Mouse (Mus musculus) small intestine, adult 2 months (tissue): ENCODE results near the gene Dock4. TPM values are rescaled to one million over a fixed set of nuclear protein-coding genes. Genes with fewer than 3 reads are reported as not detected.

Experiments
- H3K27ac ChIP-seq: fragments of 200-500 bp; 2 replicates; pipeline ENCODE4 v1.5.1; 2012; ENCODE audit warnings: low read depth, low read length, control low read depth, inconsistent platforms; ENCODE audit not compliant: insufficient read depth
- H3K27me3 ChIP-seq: fragments of 200-500 bp; 2 replicates; pipeline ENCODE4 v1.6.1; 2012; ENCODE audit warnings: mild to moderate bottlenecking, moderate library complexity, low read length, inconsistent platforms; ENCODE audit not compliant: control insufficient read depth, insufficient read depth
- H3K36me3 ChIP-seq: fragments of 200-500 bp; 2 replicates; pipeline ENCODE4 v1.6.1; 2012; ENCODE audit warnings: mild to moderate bottlenecking, low read length, control low read depth, inconsistent platforms; ENCODE audit not compliant: control insufficient read depth, insufficient read depth
- H3K4me1 ChIP-seq: fragments of 200-500 bp; 2 replicates; pipeline ENCODE4 v1.6.1; 2012; ENCODE audit warnings: low read length, inconsistent platforms, mixed read lengths; ENCODE audit not compliant: control insufficient read depth, insufficient read depth, insufficient read length
- H3K4me3 ChIP-seq: fragments of 200-500 bp; 2 replicates; pipeline ENCODE4 v1.5.1; 2012; ENCODE audit warnings: low read depth, mild to moderate bottlenecking, control low read depth, inconsistent platforms, low read length, moderate library complexity
- CTCF ChIP-seq: fragments of 200-500 bp; IDR thresholded peaks from 2 replicates; pipeline ENCODE4 v1.5.1; 2012; ENCODE audit warnings: low read depth, mild to moderate bottlenecking, control low read depth, inconsistent platforms, low read length, moderate library complexity, mixed read lengths; ENCODE audit not compliant: insufficient replicate concordance, insufficient read length; ENCODE audit errors: extremely low read depth
- POLR2A ChIP-seq: fragments of 200-500 bp; IDR thresholded peaks from 2 replicates; pipeline ENCODE4 v1.6.1; 2012; ENCODE audit warnings: low read depth, mild to moderate bottlenecking, control low read depth, inconsistent platforms, low read length, moderate library complexity
- WGBS: fragments of 180-500 bp; shearing (Covaris S2); methylation state at CpG from one replicate; pipeline ENCODE4 v1.1.7; 2018; 5-methylcytosine and 5-hydroxymethylcytosine counted together
- polyA plus RNA-seq: library from polyadenylated mRNA; depleted of rRNA; stranded (reverse); fragments of >200 nt; gene quantifications from 2 replicates; pipeline ENCODE4 v1.2.3, GENCODE M21; 2012

The Dock4 gene
- polyA plus RNA-seq, 1 experiment, result 0.94 TPM

- Histone ChIP-seq H3K4me3 (no peak overlapping the region), H3K27ac (no peak overlapping the region), H3K27me3 (no peaks in the 10 kb centered on the region), H3K4me1 (peaks cover 3% of the 10 kb centered on the region; the same call in 1 of the 2 replicates), H3K36me3 (no peaks in the 10 kb centered on the region)
- TF ChIP-seq POLR2A (no peak), CTCF (no peak)
- 76% methylated on average over 8 of the region's 8 CpGs for WGBS
Measured at GRCm38 (mm10) chr12:40511643-40512369, 66.1 kb downstream of the Dock4 start.

GRCm38 (mm10) chr12:40512370-40512693, 66.6 kb downstream of the Dock4 start:
- Histone ChIP-seq H3K36me3 (no peaks in the 10 kb centered on the region), H3K27ac (no peak overlapping the region), H3K27me3 (no peaks in the 10 kb centered on the region), H3K4me3 (no peak overlapping the region), H3K4me1 (peaks cover 3% of the 10 kb centered on the region; the same call in 1 of the 2 replicates)
- no peak for TF ChIP-seq POLR2A
- WGBS, result 99% methylated on average over 2 of the region's 2 CpGs

- H3K27ac ChIP-seq, result no peak overlapping the region
- peaks cover 3% of the 10 kb centered on the region; the same call in 1 of the 2 replicates for H3K4me1 ChIP-seq
- WGBS, result 94% methylated on average over 7 of the region's 7 CpGs
- H3K4me3 ChIP-seq, result no peak overlapping the region
- no peaks in the 10 kb centered on the region for H3K36me3 ChIP-seq
- TF ChIP-seq CTCF (no peak), POLR2A (no peak)
- no peaks in the 10 kb centered on the region for H3K27me3 ChIP-seq
Measured at GRCm38 (mm10) chr12:40512994-40513393, 67.2 kb downstream of the Dock4 start.

- Histone ChIP-seq H3K36me3 (no peaks in the 10 kb centered on the region), H3K27me3 (no peaks in the 10 kb centered on the region), H3K27ac (no peak overlapping the region), H3K4me1 (no peaks in the 10 kb centered on the region), H3K4me3 (no peak overlapping the region)
- 74% methylated on average over 6 of the region's 6 CpGs for WGBS
- no peak for TF ChIP-seq POLR2A
- no peak for TF ChIP-seq CTCF
Measured at GRCm38 (mm10) chr12:40514021-40514420, 68.3 kb downstream of the Dock4 start.

- Histone ChIP-seq H3K4me1 (no peaks in the 10 kb centered on the region), H3K36me3 (no peaks in the 10 kb centered on the region), H3K4me3 (no peak overlapping the region), H3K27me3 (no peaks in the 10 kb centered on the region), H3K27ac (no peak overlapping the region)
- no peak for TF ChIP-seq POLR2A
- no peak for TF ChIP-seq CTCF
- WGBS, result 85% methylated on average over 4 of the region's 4 CpGs
Measured at GRCm38 (mm10) chr12:40522468-40522867, 76.7 kb downstream of the Dock4 start.

GRCm38 (mm10) chr12:40523020-40523419, 77.3 kb downstream of the Dock4 start:
- Histone ChIP-seq H3K27me3 (no peaks in the 10 kb centered on the region), H3K27ac (no peak overlapping the region), H3K36me3 (no peaks in the 10 kb centered on the region), H3K4me1 (no peaks in the 10 kb centered on the region), H3K4me3 (no peak overlapping the region)
- TF ChIP-seq CTCF (no peak), POLR2A (no peak)
- WGBS, result 91% methylated on average over 4 of the region's 4 CpGs

GRCm38 (mm10) chr12:40525045-40525444, 79.3 kb downstream of the Dock4 start:
- WGBS, result 81% methylated on average over 3 of the region's 3 CpGs
- Histone ChIP-seq H3K4me3 (no peak overlapping the region), H3K4me1 (no peaks in the 10 kb centered on the region), H3K27me3 (no peaks in the 10 kb centered on the region), H3K36me3 (no peaks in the 10 kb centered on the region), H3K27ac (no peak overlapping the region)
- TF ChIP-seq POLR2A (no peak), CTCF (no peak)
